14 mouse cellular contexts compared by ENCODE assay signal in the genomic region with DNA sequence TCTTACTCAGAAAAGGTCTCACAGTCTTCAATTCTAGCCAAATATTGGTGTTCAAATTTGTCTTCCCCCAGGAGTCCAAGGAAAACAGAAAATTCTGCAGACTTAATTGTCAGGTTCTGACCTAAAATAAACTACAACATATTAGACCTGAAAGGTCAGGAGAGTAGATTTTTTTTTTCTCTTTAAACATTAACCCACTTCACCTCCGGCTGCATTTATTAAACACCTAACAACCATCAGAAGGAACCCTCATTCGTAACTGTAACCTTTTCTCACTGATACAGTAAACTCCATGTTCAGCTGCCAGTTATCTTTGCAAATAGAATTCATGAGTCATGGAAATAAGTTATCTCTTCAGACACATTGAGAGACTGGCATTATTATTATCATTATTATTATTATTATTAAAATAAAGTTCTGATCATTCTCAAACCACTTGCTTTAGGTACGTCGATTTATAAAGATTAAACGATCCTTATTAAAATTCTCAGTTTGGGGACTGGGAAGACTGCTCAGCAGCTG. TPM values are rescaled to one million over a fixed set of nuclear protein-coding genes. Genes with fewer than 3 reads are reported as not detected.
A peak's percentile ranks its signal among the peaks of the same experiment; 100 is the strongest.
DNase-seq lines count a peak whose midpoint lies in the region; ATAC-seq and TF ChIP-seq lines count a peak whose summit lies in the region.
"Had no signal": no experiment of that assay in that cellular context is flagged by ENCODE, and none has a peak within 500 bp of the region (broad histone marks: within the 10 kb centered on the region; RNA-seq: fewer than 3 reads in every experiment).

No protein-coding gene starts in this region.

- H3K27me3 ChIP-seq in heart, embryonic 12.5 days (replicated peaks), result no peaks in the 10 kb centered on the region
- no peaks in the 10 kb centered on the region for H3K27me3 ChIP-seq in lung, embryonic 16.5 days (ENCODE audit: control insufficient read depth, insufficient read depth, low read depth, low read length)
- no peaks in the 10 kb centered on the region for H3K27me3 ChIP-seq in liver, embryonic 11.5 days (replicated peaks; ENCODE audit: control insufficient read depth, insufficient read depth, low read length)
- H3K27me3 ChIP-seq in stomach, embryonic 15.5 days (replicated peaks), result no peaks in the 10 kb centered on the region
- H3K27me3 ChIP-seq: heart, embryonic 15.5 days; hindbrain, embryonic 12.5 days; neural tube, embryonic 12.5 days had no signal

- TF ChIP-seq POLR2A in lung, adult 2 months (IDR thresholded peaks at IDR 0.05; ENCODE audit: borderline replicate concordance, extremely low read depth, low read depth, low read length), result no peak

- no peak for DNase-seq in heart, postnatal 14 days
- DNase-seq in lung, adult 2 months, result no peak
- DNase-seq in liver, embryonic 11.5 days (ENCODE audit: low spot score), result no peak
- no peak for DNase-seq in layer of hippocampus, postnatal 10 days (ENCODE audit: low spot score in 2 of 2)
- DNase-seq: cerebellum, adult 9-10 months; gastrocnemius, postnatal 14 days; thymus, adult 2 months had no signal

- H3K9me3 ChIP-seq in heart, embryonic 12.5 days (replicated peaks), result no peaks in the 10 kb centered on the region
- no peaks in the 10 kb centered on the region for H3K9me3 ChIP-seq in lung, embryonic 16.5 days (ENCODE audit: control insufficient read depth, low read length)
- H3K9me3 ChIP-seq in liver, embryonic 11.5 days (ENCODE audit: control insufficient read depth, low read length), result no peaks in the 10 kb centered on the region
- no peaks in the 10 kb centered on the region for H3K9me3 ChIP-seq in stomach, embryonic 15.5 days
- H3K9me3 ChIP-seq: heart, embryonic 15.5 days; hindbrain, embryonic 12.5 days; neural tube, embryonic 12.5 days had no signal

- no peaks in the 10 kb centered on the region for H3K36me3 ChIP-seq in heart, embryonic 12.5 days
- H3K36me3 ChIP-seq in lung, embryonic 16.5 days (ENCODE audit: control insufficient read depth, insufficient read depth, low read length), result no peaks in the 10 kb centered on the region
- H3K36me3 ChIP-seq in liver, embryonic 11.5 days (ENCODE audit: control insufficient read depth, insufficient read depth, low read length), result no peaks in the 10 kb centered on the region
- H3K36me3 ChIP-seq in stomach, embryonic 15.5 days, result no peaks in the 10 kb centered on the region
- H3K36me3 ChIP-seq: heart, embryonic 15.5 days; hindbrain, embryonic 12.5 days; neural tube, embryonic 12.5 days had no signal

- 83% methylated on average over 5 of the region's 5 CpGs for WGBS in heart, embryonic 12.5 days
- 73% methylated on average over 5 of the region's 5 CpGs for WGBS in lung, embryonic 16.5 days
- WGBS in lung, adult 2 months, result 74% methylated on average over 5 of the region's 5 CpGs
- 68% methylated on average over 5 of the region's 5 CpGs for WGBS in liver, embryonic 11.5 days
- WGBS in stomach, embryonic 15.5 days, result 69% methylated on average over 5 of the region's 5 CpGs

- peak overlapping the region; percentile 13 for H3K4me2 ChIP-seq in heart, embryonic 12.5 days
- H3K4me2 ChIP-seq in lung, embryonic 16.5 days (ENCODE audit: low read depth, low read length), result peak overlapping the region; percentile 34
- H3K4me2 ChIP-seq in liver, embryonic 11.5 days, result peak overlapping the region; percentile 74
- no peak overlapping the region for H3K4me2 ChIP-seq in stomach, embryonic 15.5 days
- H3K4me2 ChIP-seq: heart, embryonic 15.5 days; hindbrain, embryonic 12.5 days; neural tube, embryonic 12.5 days had no signal

- no peak overlapping the region for H3K9ac ChIP-seq in heart, embryonic 12.5 days
- no peak overlapping the region for H3K9ac ChIP-seq in lung, embryonic 16.5 days (ENCODE audit: low read length)
- peak overlapping the region; percentile 27 for H3K9ac ChIP-seq in liver, embryonic 11.5 days (ENCODE audit: low read depth, low read length)
- H3K9ac ChIP-seq in stomach, embryonic 15.5 days, result no peak overlapping the region
- H3K9ac ChIP-seq: heart, embryonic 15.5 days; hindbrain, embryonic 12.5 days; neural tube, embryonic 12.5 days had no signal

- peaks cover 57% of the 10 kb centered on the region for H3K4me1 ChIP-seq in heart, embryonic 12.5 days (replicated peaks)
- H3K4me1 ChIP-seq in lung, embryonic 16.5 days (replicated peaks; ENCODE audit: control insufficient read depth, insufficient read depth, low read length), result peaks cover 48% of the 10 kb centered on the region
- H3K4me1 ChIP-seq in lung, adult 2 months (ENCODE audit: control insufficient read depth, insufficient read depth, low read length), result peaks cover 26% of the 10 kb centered on the region
- H3K4me1 ChIP-seq in liver, embryonic 11.5 days (replicated peaks; ENCODE audit: control insufficient read depth, insufficient read depth, low read length), result peaks cover 36% of the 10 kb centered on the region
- peaks cover 40% of the 10 kb centered on the region for H3K4me1 ChIP-seq in stomach, embryonic 15.5 days

- H3K4me3 ChIP-seq in heart, embryonic 12.5 days, result 0 out of 2 replicates have a peak overlapping the region, but pooled peaks have one; percentile 2
- H3K4me3 ChIP-seq in lung, embryonic 16.5 days (ENCODE audit: low read length), result no peak overlapping the region
- no peak overlapping the region for H3K4me3 ChIP-seq in lung, adult 2 months (replicated peaks; ENCODE audit: extremely low read depth, low read depth, low read length)
- peak overlapping the region; percentile 71 for H3K4me3 ChIP-seq in liver, embryonic 11.5 days (ENCODE audit: low read depth, low read length)
- H3K4me3 ChIP-seq in stomach, embryonic 15.5 days (replicated peaks), result no peak overlapping the region
- H3K4me3 ChIP-seq: heart, embryonic 15.5 days; hindbrain, embryonic 12.5 days; neural tube, embryonic 12.5 days had no signal

- no peak overlapping the region for H3K27ac ChIP-seq in heart, embryonic 12.5 days (ENCODE audit: poor library complexity, severe bottlenecking)
- H3K27ac ChIP-seq in lung, embryonic 16.5 days (ENCODE audit: low read length), result peak overlapping the region; percentile 79
- peak overlapping the region; percentile 96 for H3K27ac ChIP-seq in liver, embryonic 11.5 days (ENCODE audit: low read depth, low read length)
- H3K27ac ChIP-seq in stomach, embryonic 15.5 days, result peak overlapping the region; percentile 42; the same call in 1 of the 2 replicates
- H3K27ac ChIP-seq: heart, embryonic 15.5 days; hindbrain, embryonic 12.5 days; neural tube, embryonic 12.5 days had no signal

- intact Hi-C loops in heart, postnatal 14 days (cut with DNase I), result loop anchor here (10.0 kb wide), 1 partner anchor 1092 kb away; the partner anchor contains the start of gene Pdgfra

- ATAC-seq in heart, embryonic 12.5 days (ENCODE audit: insufficient number of reproducible peaks, low FRiP score), result no peak
- no peak for ATAC-seq in lung, embryonic 16.5 days (ENCODE audit: low read depth)
- no peak for ATAC-seq in liver, embryonic 11.5 days (replicated peaks; ENCODE audit: low FRiP score)
- ATAC-seq in stomach, embryonic 15.5 days (ENCODE audit: insufficient read depth, low FRiP score, low read depth), result no peak
- no peak for ATAC-seq in CD4-positive, CD25-positive, alpha-beta regulatory T cell, adult 4 months

- no peak for TF ChIP-seq CTCF in lung, adult 2 months (IDR thresholded peaks at IDR 0.05; ENCODE audit: insufficient read depth, low read length)

RNA-seq across cellular contexts. Expression of gene Usp46, which starts 4.9 kb away (rescaled TPM):
- polyA plus RNA-seq in heart, embryonic 12.5 days (2016; fragmentation: Nextera tagmentation; extraction: Ambion mirVana), result 41.4 and 44.7 TPM in 2 replicates
- total RNA-seq in heart, postnatal 14 days (2021), result 10 to 100 TPM; 42.9 to 43.6 TPM
- 50.7 and 52.3 TPM in 2 replicates for polyA plus RNA-seq in lung, embryonic 16.5 days (2015; fragmentation: Nextera tagmentation; extraction: Ambion mirVana)
- 7.4 and 14.9 TPM in 2 replicates for polyA plus RNA-seq in lung, adult 2 months (2012; rRNA removed)
- 32.9 and 37.0 TPM in 2 replicates for polyA plus RNA-seq in liver, embryonic 11.5 days (2014; fragmentation: Nextera tagmentation; extraction: Ambion mirVana)
- polyA plus RNA-seq in stomach, embryonic 15.5 days (2015; fragmentation: Nextera tagmentation; extraction: Ambion mirVana), result 27.4 and 27.7 TPM in 2 replicates
- 100 to 1,000 TPM; 109 to 136 TPM for total RNA-seq in layer of hippocampus, postnatal 10 days (2021)
- 1 to 10 TPM; 8.6 to 9.7 TPM for polyA plus RNA-seq in CD4-positive, CD25-positive, alpha-beta regulatory T cell, adult 4 months (2017; shearing (Covaris generic))

Comparison
In these comparisons a context has a peak if more than half of its experiments do, and no peak if none do; other contexts are left out.
1. H3K4me3 ChIP-seq: peak in heart, embryonic 12.5 days (single experiment) and liver, embryonic 11.5 days (single experiment); none in lung, embryonic 16.5 days (single experiment), lung, adult 2 months (single experiment) and stomach, embryonic 15.5 days (single experiment).